Mouse (Mus musculus) mouse trophoblast stem cell (cell line): ENCODE data around the gene Slc25a20.
"Not testable (repeated sequence)": the region's sequence is repeated elsewhere in the genome, so short reads cannot be mapped to it uniquely, and the experiment has no call there.

ENCODE experiments used
- in situ Hi-C, 2 experiments: fragments of 300-500 bp; cut with MseI, MboI; formaldehyde crosslinking; loops; 2 replicates in 1 of 2; 3 replicates in 1 of 2; pipeline ENCODE4 v1.15.1; 2025

The Slc25a20 gene

DNA sequence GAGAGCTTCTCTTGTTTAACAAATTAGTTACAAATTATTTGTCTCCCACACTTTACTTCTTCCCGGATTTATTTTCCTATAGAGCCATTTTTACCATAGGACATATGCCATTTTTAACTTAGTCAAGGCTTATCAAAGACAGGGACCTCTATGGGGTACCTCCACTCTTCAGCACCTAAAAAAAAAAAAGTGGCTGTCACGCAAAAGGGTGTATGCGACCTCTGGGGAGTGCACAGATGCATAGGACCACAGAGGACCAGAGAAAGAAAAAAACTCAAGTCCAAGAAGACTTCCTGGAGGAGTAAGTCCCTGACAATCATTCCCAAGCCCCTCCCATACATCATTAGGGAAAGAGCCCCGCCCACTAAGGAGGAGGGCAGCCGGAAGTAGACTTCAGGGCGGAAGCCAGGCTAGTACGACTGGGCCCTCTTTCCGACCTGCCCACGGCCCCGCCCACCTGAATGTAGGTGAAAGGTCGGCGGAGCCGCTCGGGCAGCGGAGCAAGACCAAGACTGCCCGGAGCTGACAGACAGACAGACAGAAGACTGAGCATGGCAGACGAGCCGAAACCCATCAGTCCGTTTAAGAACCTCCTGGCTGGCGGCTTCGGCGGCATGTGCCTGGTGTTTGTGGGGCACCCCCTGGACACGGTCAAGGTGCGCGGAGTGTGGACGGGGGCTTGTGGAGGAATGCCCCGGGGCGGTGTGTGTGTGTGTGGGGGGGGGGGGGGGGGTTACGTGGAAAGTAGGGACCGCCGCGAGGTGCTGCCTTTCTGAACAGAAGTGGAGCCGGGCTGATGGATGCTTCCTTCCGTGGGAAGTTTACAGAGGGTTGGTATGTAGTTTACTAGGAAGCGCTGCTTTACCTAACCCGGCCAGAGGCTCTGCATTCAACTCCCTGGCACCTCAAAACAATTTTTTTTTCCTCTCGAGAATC, at the start of gene Slc25a20:
TSS of gene Slc25a20 (plus strand) at position 412 of the 936 bp plus-strand sequence.
- in situ Hi-C loops = no loop called here

DNA sequence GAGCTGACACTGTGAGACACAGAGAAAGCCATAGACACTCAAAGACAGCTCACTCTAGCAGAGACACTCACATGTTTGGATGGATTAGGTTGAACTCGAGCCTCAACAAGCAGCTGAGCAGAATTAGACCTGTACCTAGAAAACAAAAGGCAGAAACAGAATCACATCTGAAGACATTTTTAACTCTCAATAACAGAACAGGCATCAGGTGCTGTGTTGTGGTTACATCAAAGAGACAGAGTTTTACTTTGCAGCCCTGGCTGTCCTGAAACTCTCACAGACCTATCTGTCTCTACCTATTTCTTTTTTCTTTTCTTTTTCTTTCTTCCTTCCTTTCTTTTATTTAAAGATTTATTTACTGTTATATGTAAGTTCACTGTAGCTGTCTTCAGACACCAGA, 44.6 kb upstream of the Slc25a20 start:
- in situ Hi-C loops = no loop called here

DNA sequence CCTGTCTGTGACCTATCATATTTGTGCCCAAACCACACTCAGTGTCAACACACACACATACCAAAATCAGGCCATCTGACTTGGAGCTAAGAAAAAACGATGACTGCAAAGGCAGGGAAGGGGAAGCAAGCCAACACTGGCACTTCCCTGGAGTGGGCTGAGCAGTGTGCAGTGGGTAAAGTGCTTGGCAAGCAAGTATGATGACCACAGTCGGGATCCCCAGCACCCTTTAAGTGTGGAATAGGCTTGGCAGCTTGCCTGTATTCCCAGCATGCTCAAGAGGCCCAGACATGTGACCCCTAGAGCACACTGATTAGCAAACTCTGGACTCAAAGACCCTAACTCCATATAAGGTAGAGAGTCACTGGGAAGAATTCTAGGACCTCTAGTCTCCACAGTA, 35.4 kb upstream of the Slc25a20 start:
- in situ Hi-C loops = no loop called here

DNA sequence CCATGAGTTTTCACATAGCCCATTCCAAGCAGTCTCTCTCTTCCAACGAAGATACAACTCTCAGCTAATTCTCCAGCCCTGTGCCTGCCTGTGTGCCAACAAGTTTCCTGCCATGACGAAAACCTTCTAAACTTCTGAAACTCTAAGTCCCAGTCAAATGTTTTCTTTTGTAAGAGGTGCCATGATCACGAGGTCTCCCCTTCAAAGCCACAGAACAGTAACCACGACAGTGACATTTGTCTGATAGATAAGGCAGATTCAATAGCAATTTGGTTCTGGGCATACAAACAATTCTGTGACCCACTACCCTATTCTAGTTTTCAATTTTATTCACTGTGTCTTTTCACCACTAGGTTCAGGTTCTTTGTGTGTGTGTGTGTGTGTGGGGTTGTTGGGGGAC, 33.7 kb upstream of the Slc25a20 start:
- in situ Hi-C loops = no loop called here

DNA sequence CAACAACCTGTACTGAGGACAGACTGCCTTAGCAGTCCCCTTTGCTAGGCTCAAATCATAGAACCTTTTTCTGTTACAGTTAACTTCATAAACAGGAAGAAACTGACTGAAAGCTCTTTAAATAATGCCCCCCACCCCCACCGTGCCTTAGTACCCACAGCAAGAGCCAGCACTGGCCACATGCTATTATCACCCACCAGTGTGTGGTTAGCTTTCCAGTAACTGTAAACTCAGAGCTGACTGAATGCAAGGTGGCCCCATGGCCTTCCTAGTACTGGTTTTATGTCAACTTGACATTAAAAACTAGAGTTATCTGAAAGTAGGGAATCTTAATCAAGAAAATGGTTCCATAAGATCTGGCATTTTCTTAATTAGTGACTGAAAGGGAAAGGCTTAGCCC, 31.2 kb upstream of the Slc25a20 start:
- in situ Hi-C loops = no loop called here

DNA sequence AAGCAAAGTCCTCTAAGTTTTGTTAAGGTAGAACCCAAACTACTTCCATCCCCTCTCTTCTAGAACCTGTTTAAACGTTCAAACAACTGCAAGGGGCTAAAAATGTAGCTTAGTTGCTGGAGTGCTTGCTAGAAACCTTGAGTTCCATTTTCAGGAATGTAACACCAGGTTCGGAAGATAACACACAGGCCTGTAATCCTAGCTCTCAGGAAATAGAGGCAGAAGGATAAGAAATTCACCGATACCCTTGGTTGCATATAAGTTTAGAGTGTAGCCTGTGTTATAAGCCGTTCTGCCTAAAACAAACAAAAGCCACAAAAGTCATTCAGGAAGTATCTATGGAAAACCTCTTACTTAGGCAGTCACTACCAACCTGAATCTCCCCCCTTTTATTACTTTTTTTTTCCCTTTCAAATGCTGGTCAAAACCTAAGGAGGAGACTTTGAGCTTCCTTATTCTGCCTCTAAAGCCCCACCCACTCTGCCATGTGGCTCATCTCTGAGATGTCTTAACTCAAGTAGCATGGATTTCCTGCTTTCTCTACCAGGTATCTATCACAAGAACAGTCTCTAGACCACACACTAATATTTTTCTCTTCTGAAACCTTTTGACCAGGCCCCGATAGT, 30.1 kb upstream of the Slc25a20 start:
- in situ Hi-C loops = no loop called here

DNA sequence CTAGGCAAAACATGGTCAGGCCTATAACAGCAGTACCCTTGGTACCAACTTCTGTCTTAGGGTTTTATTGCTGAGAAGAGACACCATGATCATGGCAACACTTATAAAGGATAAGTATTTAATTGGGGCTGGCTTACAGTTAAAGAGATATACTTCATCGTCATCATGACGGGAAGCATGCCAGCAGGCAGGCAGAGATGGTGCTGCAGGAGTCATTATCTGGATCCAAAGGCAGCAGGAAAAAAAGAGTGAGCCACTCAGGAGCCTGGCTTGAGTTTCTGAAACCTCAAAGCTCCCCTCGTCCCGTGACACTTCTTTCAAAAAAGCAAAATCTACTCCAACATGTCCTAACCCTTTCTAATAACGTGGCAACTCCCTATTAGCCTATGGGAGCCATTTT, 29.5 kb upstream of the Slc25a20 start:
- in situ Hi-C loops = no loop called here

DNA sequence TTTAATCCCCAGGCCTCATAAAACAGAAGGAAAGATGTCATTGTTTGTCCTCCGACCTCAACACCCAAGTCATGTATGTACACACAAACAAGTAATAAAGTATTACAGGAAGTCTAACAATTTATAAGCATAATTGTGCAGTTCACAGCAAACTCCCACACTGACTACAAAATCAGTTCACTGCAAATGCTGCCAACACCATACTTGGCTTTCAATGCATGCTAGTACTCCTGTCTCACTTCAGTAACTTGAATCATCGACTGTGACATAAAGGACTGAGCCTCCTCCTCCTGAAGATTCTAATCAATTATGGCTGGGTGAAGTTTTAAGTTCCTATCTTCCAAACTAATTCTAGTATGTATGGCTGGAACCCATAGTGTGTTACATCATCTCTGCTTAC, 28.0 kb upstream of the Slc25a20 start:
- in situ Hi-C loops = no loop called here

DNA sequence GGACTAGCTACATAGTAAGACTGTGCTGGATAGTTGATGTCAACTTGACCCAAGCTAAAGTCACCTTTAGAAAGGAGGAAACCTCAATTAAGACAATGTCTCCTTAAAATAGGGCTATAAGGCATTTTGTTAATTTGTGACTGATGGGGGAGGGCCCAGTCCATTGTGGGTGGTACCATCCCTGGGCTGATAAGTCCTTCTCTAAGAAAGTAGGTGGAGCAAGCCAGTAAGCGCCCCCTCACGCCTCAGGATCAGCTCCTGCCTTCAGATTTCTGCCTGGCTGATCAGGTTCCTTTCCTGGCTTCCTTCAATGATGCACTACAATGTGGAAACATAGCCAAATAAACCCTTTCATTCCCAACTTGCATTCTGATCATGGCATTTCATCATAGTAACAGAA, 26.5 kb upstream of the Slc25a20 start:
- in situ Hi-C loops = no loop called here

DNA sequence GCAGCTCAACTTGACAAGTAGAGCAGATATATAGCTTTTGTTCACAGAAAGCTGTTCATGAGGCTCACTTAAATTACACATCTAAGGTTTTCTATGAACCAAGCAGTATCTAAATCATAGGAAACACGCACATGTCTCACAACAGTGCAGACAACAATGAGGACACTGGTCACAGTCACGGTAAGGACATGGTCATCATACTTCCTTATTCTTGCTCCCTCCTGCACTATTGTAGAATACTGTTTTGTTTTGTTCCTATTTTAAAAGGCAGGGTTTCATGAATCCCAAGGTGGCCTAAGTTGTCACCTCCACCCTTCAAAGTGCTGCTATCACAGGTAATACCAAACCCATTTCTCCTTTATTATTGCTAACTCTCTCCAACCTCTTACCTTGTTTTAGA, 22.1 kb upstream of the Slc25a20 start:
- in situ Hi-C loops = no loop called here

DNA sequence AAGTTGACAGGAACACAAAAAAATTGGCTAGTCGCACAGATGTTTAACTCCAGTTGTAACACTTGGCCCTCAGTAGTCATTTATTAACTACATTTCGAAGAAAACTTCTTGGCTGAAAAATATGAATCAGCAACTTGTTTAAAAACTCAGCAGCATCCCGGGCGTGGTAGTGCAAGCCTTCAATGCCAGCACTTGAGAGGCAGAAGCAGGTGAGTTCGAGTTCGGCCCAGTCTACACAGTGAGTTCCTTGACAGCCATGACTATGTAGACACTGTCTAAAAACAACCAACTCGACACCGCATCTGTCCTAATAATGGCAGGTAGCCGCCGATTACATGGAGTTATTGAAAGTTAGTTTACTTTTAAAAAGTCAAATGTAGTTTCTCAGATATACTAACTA, 13.7 kb upstream of the Slc25a20 start:
- in situ Hi-C loops = no loop called here

DNA sequence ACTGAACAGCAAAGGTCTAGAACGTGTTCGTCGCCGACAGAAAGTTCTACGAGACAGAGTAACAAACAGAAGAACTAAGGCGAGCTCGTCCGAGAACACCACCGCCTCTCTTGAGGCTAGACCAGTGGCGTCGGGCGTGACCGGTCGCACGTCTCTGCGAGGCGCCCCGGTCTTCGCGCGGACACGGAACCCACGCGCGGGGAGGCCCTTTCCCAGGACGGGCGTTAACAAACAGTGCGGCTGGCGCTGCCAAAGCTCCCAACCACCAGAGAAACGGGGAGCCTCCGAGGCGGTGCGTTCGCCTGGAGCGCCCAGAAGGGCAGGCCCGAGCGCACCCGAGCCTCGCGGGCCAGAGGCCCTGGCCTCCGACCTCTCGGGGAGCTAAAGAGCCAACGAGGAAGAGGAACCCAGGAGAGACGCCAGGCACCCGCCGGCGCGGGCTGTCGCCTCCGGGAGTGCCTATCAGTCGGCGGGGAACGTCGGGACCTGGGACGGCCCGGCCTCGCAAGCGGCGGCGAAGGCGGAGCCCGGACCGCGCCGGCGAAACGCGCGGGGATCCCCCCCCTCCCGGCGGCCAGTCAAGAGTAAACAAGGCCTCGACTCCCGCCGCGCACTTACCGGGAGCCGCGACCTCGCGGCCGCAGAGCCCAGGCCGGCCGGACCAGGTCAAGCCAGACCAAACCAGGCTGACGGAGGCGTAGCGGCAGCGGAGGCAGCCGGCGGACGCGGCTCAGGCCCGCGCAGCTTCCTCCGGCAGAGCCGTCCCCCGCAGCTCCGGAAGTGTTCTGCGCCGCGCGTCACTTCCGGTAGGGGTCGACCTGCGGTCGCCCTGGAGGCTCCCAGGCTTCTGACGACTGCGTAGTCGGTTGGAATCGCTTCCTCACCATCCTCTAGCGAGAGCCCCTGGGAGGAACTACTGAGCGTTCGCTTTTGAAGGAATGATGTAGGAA, 13.0 kb upstream of the Slc25a20 start, which contains the start of gene Arih2:
TSS of gene Arih2 (minus strand) at position 776 of the 950 bp plus-strand sequence.
- in situ Hi-C loops = no loop called here

DNA sequence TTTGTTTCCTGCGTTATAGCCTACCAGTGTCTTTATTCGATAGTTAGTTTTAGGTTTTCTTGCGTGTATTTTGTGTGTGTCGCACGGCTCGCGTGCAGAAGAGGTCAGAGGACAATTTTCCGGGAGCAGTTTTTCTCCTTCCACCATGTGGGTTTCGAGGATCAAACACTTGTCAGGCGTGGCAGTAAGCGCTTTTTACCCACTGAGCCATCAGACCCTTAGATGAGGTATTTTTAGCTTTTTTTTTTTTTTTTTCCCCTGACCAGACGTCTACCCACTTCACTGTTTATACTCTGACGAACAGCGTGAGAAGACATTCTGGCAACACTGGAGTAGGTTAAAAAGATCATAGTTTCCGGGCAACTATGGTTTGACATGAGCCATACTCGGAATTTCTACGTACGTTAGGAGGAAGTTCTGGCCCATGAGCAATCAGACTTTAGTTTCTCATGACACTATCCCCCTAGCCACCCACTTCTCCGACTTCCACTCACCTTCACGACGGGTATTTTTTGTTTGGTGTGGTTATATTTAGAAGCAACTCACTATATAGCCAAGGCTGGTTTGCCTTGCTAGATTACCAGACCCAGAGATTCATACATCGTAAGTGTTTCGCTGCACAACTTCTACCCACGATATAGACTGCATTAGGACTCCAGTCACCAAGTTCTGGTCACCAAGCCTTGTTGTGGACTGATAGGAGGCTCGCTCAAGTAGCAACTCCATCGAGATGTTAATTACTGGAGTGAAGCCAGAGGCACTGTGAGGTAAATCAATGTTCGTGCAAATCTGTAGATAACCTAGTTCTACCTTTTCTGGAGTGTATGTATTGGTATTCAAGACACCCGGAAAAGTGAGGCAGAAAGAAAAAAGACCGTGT, 12.1 kb upstream of the Slc25a20 start:
- in situ Hi-C loops = no loop called here

DNA sequence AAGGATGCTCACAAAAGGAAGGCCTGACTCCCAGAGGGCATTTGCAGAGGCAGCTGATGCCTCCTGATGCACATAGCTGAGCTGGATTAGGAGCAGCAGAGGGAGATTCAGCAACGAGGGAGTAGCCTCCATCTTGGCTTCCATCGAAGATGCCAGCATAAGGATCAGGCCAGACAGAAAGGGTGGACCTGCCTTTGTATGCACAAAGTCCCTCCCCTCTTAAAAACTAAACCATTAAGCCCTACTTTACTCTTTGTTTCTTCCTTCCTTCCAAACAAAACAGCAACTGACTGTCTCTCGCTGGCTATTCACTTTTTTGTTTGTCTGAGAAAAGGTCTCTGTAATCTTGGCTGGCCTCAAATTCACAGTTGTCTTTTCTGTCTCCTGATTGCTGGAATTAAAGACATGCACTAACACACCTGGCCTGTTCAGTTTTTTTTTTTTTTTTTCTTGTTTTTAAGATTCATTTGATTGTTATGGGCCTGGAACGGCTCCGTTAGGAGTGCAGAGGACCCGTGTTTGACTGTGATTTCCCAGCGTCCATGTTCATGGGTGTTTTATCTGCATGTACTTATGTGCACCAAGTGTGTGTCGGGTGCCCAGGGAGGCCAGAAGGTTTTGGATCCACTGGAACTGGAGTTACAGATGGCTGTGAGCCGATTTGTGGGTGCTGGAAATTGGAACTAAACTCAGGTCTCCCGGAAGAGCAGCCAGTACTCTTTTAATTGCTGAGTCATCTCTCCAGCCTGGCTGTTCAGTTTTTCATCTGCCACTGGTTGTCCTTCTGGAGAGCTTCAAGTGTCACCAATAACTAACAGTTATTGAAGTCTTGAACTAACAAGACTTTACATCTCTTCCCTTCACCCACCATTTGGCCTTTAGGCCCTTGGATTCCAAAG, 7.1 kb upstream of the Slc25a20 start:
- in situ Hi-C loops = no loop called here

DNA sequence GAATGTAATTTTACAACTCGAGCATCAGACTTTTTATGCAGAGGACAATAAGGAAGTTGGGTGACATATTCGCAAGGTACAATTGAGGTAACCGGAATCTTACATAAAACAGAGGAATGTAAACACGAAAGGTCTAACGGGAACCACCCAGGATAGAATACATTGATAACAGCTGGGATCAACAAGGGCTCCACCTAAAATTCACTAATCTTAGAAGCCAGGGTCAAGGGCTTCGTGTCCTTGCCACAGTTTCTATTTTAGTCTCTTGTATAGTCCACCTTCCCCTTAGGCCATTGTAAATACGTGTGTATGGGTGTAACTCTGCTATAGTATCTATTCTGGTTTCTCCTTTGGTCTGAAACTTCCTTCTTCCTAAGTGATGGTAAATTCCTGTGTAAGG, 6.0 kb upstream of the Slc25a20 start:
- in situ Hi-C loops = not testable (repeated sequence)

DNA sequence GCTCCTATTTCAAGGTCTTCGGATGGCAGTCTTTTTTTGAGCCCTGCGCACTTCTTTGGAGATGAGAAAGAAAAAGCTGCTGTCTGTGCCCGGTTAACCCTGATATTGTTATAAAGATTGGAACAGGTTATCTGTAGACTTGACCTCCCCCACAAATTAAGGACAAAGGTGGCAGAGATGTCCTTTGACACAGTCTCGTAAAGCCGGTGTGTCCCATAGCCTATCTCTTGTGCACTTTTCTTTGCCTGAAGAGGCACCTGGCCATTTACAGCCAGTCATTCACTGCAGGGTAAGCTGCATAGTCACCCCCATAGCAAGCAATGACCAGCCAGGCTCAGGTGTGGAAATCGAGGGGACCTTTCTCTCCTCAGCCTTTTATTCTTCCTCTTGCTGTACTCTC, 772 bp downstream of the Slc25a20 start:
- in situ Hi-C loops = no loop called here

DNA sequence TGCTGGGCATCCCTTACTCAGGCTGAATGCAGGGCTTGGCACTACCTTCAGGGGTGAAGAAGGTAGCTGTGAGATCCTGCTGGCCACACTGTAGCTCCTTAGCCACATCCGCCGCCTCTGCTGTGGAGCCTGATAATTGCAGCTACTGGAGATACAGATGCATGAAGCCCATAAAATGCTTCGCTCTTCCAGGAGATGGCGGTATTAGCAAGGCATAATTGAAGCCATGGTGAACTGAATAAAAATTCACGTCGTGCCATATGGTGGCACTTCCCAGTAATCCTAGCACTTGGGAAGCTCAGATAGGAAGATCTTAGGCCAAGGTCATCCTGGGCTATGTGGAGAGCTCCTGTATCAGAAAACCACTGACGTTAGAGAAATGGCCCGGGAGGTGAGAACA, 8.0 kb downstream of the Slc25a20 start:
- in situ Hi-C loops = no loop called here

DNA sequence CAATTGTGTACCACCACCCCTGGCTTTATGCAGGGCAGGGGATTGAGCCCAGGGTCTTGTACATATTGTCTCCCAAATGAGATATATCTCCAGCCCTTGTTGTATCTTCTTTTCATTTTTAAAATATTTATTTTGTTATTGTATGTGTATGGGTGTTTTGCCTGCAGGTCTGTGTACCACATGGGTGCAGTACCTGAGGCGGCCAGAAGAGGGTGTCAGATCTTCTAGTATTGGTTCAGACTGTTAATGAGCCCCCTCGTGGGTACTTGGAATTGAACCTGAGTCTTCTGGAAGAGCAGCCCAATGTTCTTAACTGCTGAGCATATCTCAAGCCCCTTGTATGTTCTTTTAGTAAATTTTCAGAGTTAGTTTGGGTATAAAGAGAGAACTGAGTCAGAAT, 11.3 kb downstream of the Slc25a20 start:
- in situ Hi-C loops = no loop called here

DNA sequence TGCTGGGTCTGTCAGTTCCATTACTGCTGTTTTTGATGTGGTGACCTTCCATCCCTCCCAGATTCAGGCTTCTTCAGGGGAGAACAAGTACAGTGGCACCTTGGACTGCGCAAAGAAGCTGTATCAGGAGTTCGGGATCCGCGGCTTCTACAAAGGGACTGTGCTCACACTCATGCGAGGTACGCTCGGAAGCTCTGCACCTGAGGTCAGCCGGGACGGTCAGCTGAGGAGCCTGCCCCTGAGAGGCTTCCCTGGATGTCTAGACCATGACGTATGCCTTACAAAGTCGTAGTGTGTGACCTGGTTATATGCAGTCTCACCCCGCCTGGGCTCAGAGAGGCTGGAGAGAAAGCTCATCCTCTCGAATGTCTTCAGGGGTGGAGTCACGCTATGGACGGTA, 18.1 kb downstream of the Slc25a20 start:
- in situ Hi-C loops = no loop called here

DNA sequence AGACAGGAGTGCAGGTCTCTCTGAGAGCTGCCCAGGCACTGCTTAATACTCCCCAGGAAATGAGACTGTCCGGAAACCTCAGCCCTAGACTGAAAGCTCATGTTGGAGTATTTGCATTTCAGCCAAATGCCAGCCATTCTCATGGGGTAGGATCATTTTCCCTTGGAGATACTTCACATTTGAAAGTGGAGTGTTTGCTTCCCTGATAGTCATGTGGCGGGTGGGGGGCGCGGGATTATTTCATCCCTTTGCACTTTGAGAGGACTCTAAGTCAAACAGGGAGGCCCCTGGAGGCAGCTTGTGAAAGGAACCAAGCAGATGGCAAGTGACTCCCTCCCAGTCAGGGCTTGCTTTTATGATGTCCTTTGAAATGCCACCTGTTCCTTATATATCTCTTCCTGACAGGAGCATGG, 24.6 kb downstream of the Slc25a20 start:
- in situ Hi-C loops = no loop called here
